Mouse (Mus musculus) heart, embryonic 11.5 days (tissue): Measurements from ENCODE around the gene Mfap4. TPM values are rescaled to one million over a fixed set of nuclear protein-coding genes. Genes with fewer than 3 reads are reported as not detected.

Experiments used
- ATAC-seq: fragments of 200-750 bp; cut with Nextera tagmentation; replicated peaks from 2 replicates; pipeline ENCODE4 v1.8.0; 2017; ENCODE audit warnings: moderate library complexity; ENCODE audit not compliant: insufficient number of reproducible peaks, low FRiP score, low TSS enrichment
- H3K27ac ChIP-seq: fragments of 300-500 bp; sonication (generic); 2 replicates; pipeline ENCODE4 v1.5.1; 2014; ENCODE audit warnings: mild to moderate bottlenecking, low read depth, low read length
- H3K27me3 ChIP-seq: fragments of 300-500 bp; sonication (generic); 2 replicates; pipeline ENCODE4 v1.6.1; 2014; ENCODE audit warnings: mild to moderate bottlenecking, low read length, mixed read lengths; ENCODE audit not compliant: control insufficient read depth, insufficient read depth
- H3K36me3 ChIP-seq: fragments of 300-500 bp; sonication (generic); 2 replicates; pipeline ENCODE4 v1.6.1; 2014; ENCODE audit warnings: mild to moderate bottlenecking, low read length, moderate library complexity, mixed read lengths; ENCODE audit not compliant: control insufficient read depth, insufficient read depth
- H3K4me1 ChIP-seq: fragments of 300-500 bp; sonication (generic); 2 replicates; pipeline ENCODE4 v1.6.1; 2014; ENCODE audit warnings: low read length; ENCODE audit not compliant: control insufficient read depth, insufficient read depth
- H3K4me2 ChIP-seq: fragments of 300-500 bp; sonication (generic); 2 replicates; pipeline ENCODE4 v1.6.1; 2014; ENCODE audit warnings: mild to moderate bottlenecking, moderate library complexity
- H3K4me3 ChIP-seq: fragments of 300-500 bp; sonication (generic); 2 replicates; pipeline ENCODE4 v1.5.1; 2014; ENCODE audit warnings: low read depth, low read length
- H3K9ac ChIP-seq: fragments of 300-500 bp; sonication (generic); 2 replicates; pipeline ENCODE4 v1.6.1; 2014; ENCODE audit warnings: mild to moderate bottlenecking, low read depth, low read length, moderate library complexity
- H3K9me3 ChIP-seq: fragments of 300-500 bp; sonication (generic); replicated peaks from 2 replicates; pipeline ENCODE4 v1.6.1; 2016; ENCODE audit warnings: low read length; ENCODE audit not compliant: control insufficient read depth
- WGBS: fragments of 180-500 bp; shearing (Covaris S2); extraction: QIAGEN DNeasy Blood & Tissue Kit; methylation state at CpG from one replicate; pipeline ENCODE4 v1.1.7; 2014; ENCODE audit not compliant: insufficient replicate concordance; 5-methylcytosine and 5-hydroxymethylcytosine counted together
- polyA plus RNA-seq: library from polyadenylated mRNA; unstranded; fragments of >200 nt; fragmentation: Nextera tagmentation; extraction: Ambion mirVana; gene quantifications from 2 replicates; pipeline ENCODE4 v1.2.1, GENCODE M21; 2014

Mfap4 gene
- polyA plus RNA-seq, 1 experiment from 2014 or later = 57.6 TPM

GRCm38 (mm10) chr11:61494129-61494997 lies 9.1 kb downstream of the Mfap4 start, which contains the start of gene Mapk7:
Gene Mapk7 (minus strand): TSS chr11:61494406.
- WGBS = under 1% methylated on average over 62 of the region's 62 CpGs
- peak; percentile 89 for ATAC-seq
- H3K27ac ChIP-seq = peak within 1 kb of the TSS; percentile 82
- no peaks in the 10 kb centered on the region for H3K27me3 ChIP-seq
- peaks cover 24% of the 10 kb centered on the region for H3K36me3 ChIP-seq
- no peaks in the 10 kb centered on the region for H3K9me3 ChIP-seq
- peak within 1 kb of the TSS; percentile 95 for H3K4me2 ChIP-seq
- peaks cover 15% of the 10 kb centered on the region for H3K4me1 ChIP-seq
- peak within 1 kb of the TSS; percentile 94 for H3K4me3 ChIP-seq
- H3K9ac ChIP-seq = peak within 1 kb of the TSS; percentile 88

- no peak for ATAC-seq
- H3K27ac ChIP-seq = no peak overlapping the region
- WGBS = 79% methylated on average over 2 of the region's 2 CpGs
Measured at GRCm38 (mm10) chr11:61495528-61495927, 10.3 kb downstream of the Mfap4 start.

GRCm38 (mm10) chr11:61497490-61497889 lies 12.3 kb downstream of the Mfap4 start:
- ATAC-seq = no peak
- H3K9me3 ChIP-seq = no peaks in the 10 kb centered on the region
- no peak overlapping the region for H3K27ac ChIP-seq
- H3K9ac ChIP-seq = no peak overlapping the region
- peaks cover 15% of the 10 kb centered on the region for H3K4me1 ChIP-seq
- no peaks in the 10 kb centered on the region for H3K27me3 ChIP-seq
- H3K36me3 ChIP-seq = peaks cover 2% of the 10 kb centered on the region; the same call in 1 of the 2 replicates
- 53% methylated on average over 1 of the region's 1 CpGs for WGBS
- no peak overlapping the region for H3K4me2 ChIP-seq
- H3K4me3 ChIP-seq = no peak overlapping the region

More at GRCm38 (mm10) chr11:61495528-61495927, 10.3 kb downstream of the Mfap4 start:
- Histone ChIP-seq H3K4me2 (no peak overlapping the region), H3K4me1 (peaks cover 15% of the 10 kb centered on the region), H3K9me3 (no peaks in the 10 kb centered on the region), H3K4me3 (no peak overlapping the region), H3K36me3 (peaks cover 15% of the 10 kb centered on the region), H3K27me3 (no peaks in the 10 kb centered on the region), H3K9ac (no peak overlapping the region)

GRCm38 (mm10) chr11:61498736-61499504 lies 13.7 kb downstream of the Mfap4 start:
- ATAC-seq = no peak
- Histone ChIP-seq H3K4me2 (no peak overlapping the region), H3K27me3 (no peaks in the 10 kb centered on the region), H3K9me3 (no peaks in the 10 kb centered on the region), H3K4me1 (peaks cover 7% of the 10 kb centered on the region; the same call in 1 of the 2 replicates), H3K27ac (peak overlapping the region; percentile 35), H3K4me3 (no peak overlapping the region), H3K9ac (peak overlapping the region; percentile 39; the same call in 1 of the 2 replicates), H3K36me3 (no peaks in the 10 kb centered on the region)
- 61% methylated on average over 6 of the region's 6 CpGs for WGBS

- Histone ChIP-seq H3K36me3 (no peaks in the 10 kb centered on the region), H3K27me3 (no peaks in the 10 kb centered on the region), H3K27ac (no peak overlapping the region), H3K9ac (no peak overlapping the region), H3K4me2 (no peak overlapping the region), H3K9me3 (no peaks in the 10 kb centered on the region), H3K4me3 (no peak overlapping the region), H3K4me1 (peaks cover 9% of the 10 kb centered on the region; the same call in 1 of the 2 replicates)
- 75% methylated on average over 8 of the region's 8 CpGs for WGBS
- no peak for ATAC-seq
Measured at GRCm38 (mm10) chr11:61503933-61504332, 18.7 kb downstream of the Mfap4 start.

GRCm38 (mm10) chr11:61504713-61505257 lies 19.6 kb downstream of the Mfap4 start, which contains the start of gene B9d1:
Gene B9d1 (plus strand): TSS chr11:61505144.
- H3K27ac ChIP-seq = peak within 1 kb of the TSS; percentile 54; the same call in 1 of the 2 replicates
- H3K4me1 ChIP-seq = peaks cover 5% of the 10 kb centered on the region; the same call in 1 of the 2 replicates
- H3K4me3 ChIP-seq = peak within 1 kb of the TSS; percentile 64
- H3K9me3 ChIP-seq = no peaks in the 10 kb centered on the region
- under 1% methylated on average over 39 of the region's 39 CpGs for WGBS
- no peaks in the 10 kb centered on the region for H3K27me3 ChIP-seq
- peak within 1 kb of the TSS; percentile 83 for H3K9ac ChIP-seq
- H3K4me2 ChIP-seq = peak within 1 kb of the TSS; percentile 65
- H3K36me3 ChIP-seq = no peaks in the 10 kb centered on the region
- peak; percentile 82 for ATAC-seq

- no peak overlapping the region for H3K27ac ChIP-seq
- no peak overlapping the region for H3K4me3 ChIP-seq
- H3K9me3 ChIP-seq = no peaks in the 10 kb centered on the region
- no peak overlapping the region for H3K9ac ChIP-seq
- H3K36me3 ChIP-seq = 0 out of 2 replicates have a peak, but pooled peaks cover 2% of the 10 kb centered on the region
- no peaks in the 10 kb centered on the region for H3K27me3 ChIP-seq
- H3K4me1 ChIP-seq = peaks cover 13% of the 10 kb centered on the region
- 37% methylated on average over 3 of the region's 3 CpGs for WGBS
- no peak overlapping the region for H3K4me2 ChIP-seq
- ATAC-seq = no peak
Measured at GRCm38 (mm10) chr11:61514953-61515352, 29.7 kb downstream of the Mfap4 start.

GRCm38 (mm10) chr11:61517971-61518370 lies 32.7 kb downstream of the Mfap4 start:
- ATAC-seq = no peak
- no peak overlapping the region for H3K9ac ChIP-seq
- no peak overlapping the region for H3K27ac ChIP-seq
- no peak overlapping the region for H3K4me2 ChIP-seq
- no peak overlapping the region for H3K4me3 ChIP-seq
- peaks cover 13% of the 10 kb centered on the region for H3K4me1 ChIP-seq
- no peaks in the 10 kb centered on the region for H3K9me3 ChIP-seq
- WGBS = 77% methylated on average over 1 of the region's 1 CpGs
- no peaks in the 10 kb centered on the region for H3K27me3 ChIP-seq
- H3K36me3 ChIP-seq = 0 out of 2 replicates have a peak, but pooled peaks cover 4% of the 10 kb centered on the region
